Mouse (Mus musculus) left cerebral cortex, adult 18-20 months (tissue): ENCODE results near the gene 6430628N08Rik. TPM values are rescaled to one million over a fixed set of nuclear protein-coding genes. Genes with fewer than 3 reads are reported as not detected.

ENCODE experiments used
- DNase-seq, 2 experiments: peaks; one replicate each; pipeline ENCODE4 v3.0.0; 2021 to 2022; ENCODE audit warnings: low spot score in 2 of 2, mixed read lengths in 1 of 2
- long read RNA-seq, 2 experiments: library from polyadenylated mRNA; stranded (forward); transcript quantifications; one replicate each; pipeline ENCODE4 v2.0.0; 2021
- total RNA-seq, 2 experiments: library from RNA; stranded (reverse); gene quantifications; 2 replicates each; pipeline ENCODE4 v1.2.3; 2021

Gene 6430628N08Rik
- total RNA-seq = under 1 TPM; 0.56 to 0.67 TPM
- long read RNA-seq, experiment 1, partial matches to known transcripts = 0 of 1 reads
- long read RNA-seq, experiment 1, other reads (novel, unspliced or antisense) = 0 of 1 reads
- long read RNA-seq, experiment 2, partial matches to known transcripts = 0 of 3 reads
- long read RNA-seq, experiment 2, other reads (novel, unspliced or antisense) = 0 of 3 reads

- no peak for DNase-seq
Measured at GRCm38 (mm10) chr4:115890553-115890952, at the start of gene 6430628N08Rik. Gene 6430628N08Rik (plus strand): TSS chr4:115890665.

- DNase-seq = no peak
Measured at GRCm38 (mm10) chr4:115840842-115841241, 49.6 kb upstream of the 6430628N08Rik start.

GRCm38 (mm10) chr4:115846656-115847055 is 43.8 kb upstream of the 6430628N08Rik start:
- DNase-seq = no peak

GRCm38 (mm10) chr4:115847377-115847776 is 43.1 kb upstream of the 6430628N08Rik start:
- DNase-seq = no peak

- DNase-seq = no peak
Measured at GRCm38 (mm10) chr4:115848083-115848482, 42.4 kb upstream of the 6430628N08Rik start.

- no peak for DNase-seq
Measured at GRCm38 (mm10) chr4:115848990-115849677, 41.3 kb upstream of the 6430628N08Rik start.

GRCm38 (mm10) chr4:115850111-115850510 is 40.4 kb upstream of the 6430628N08Rik start:
- no peak for DNase-seq

GRCm38 (mm10) chr4:115850631-115851030 is 39.8 kb upstream of the 6430628N08Rik start:
- no peak for DNase-seq

- DNase-seq = no peak
Measured at GRCm38 (mm10) chr4:115851569-115851968, 38.9 kb upstream of the 6430628N08Rik start.

GRCm38 (mm10) chr4:115855100-115855499 is 35.4 kb upstream of the 6430628N08Rik start:
- DNase-seq = no peak

- DNase-seq = peak in 1 of 2 experiments; percentile 14
Measured at GRCm38 (mm10) chr4:115855609-115856008, 34.9 kb upstream of the 6430628N08Rik start.

GRCm38 (mm10) chr4:115856282-115856681 is 34.2 kb upstream of the 6430628N08Rik start:
- no peak for DNase-seq

- DNase-seq = no peak
Measured at GRCm38 (mm10) chr4:115857293-115857883, 33.1 kb upstream of the 6430628N08Rik start.

- no peak for DNase-seq
Measured at GRCm38 (mm10) chr4:115863352-115863751, 27.1 kb upstream of the 6430628N08Rik start.

GRCm38 (mm10) chr4:115863880-115864279 is 26.6 kb upstream of the 6430628N08Rik start:
- DNase-seq = no peak

GRCm38 (mm10) chr4:115869512-115870210 is 20.8 kb upstream of the 6430628N08Rik start:
- no peak for DNase-seq

GRCm38 (mm10) chr4:115873231-115873630 is 17.2 kb upstream of the 6430628N08Rik start:
- DNase-seq = no peak

GRCm38 (mm10) chr4:115878216-115878678 is 12.2 kb upstream of the 6430628N08Rik start:
- no peak for DNase-seq

GRCm38 (mm10) chr4:115878828-115879227 is 11.6 kb upstream of the 6430628N08Rik start:
- no peak for DNase-seq

- DNase-seq = no peak
Measured at GRCm38 (mm10) chr4:115881183-115881582, 9.3 kb upstream of the 6430628N08Rik start.

GRCm38 (mm10) chr4:115882195-115882594 is 8.3 kb upstream of the 6430628N08Rik start:
- DNase-seq = no peak

- no peak for DNase-seq
Measured at GRCm38 (mm10) chr4:115884022-115884421, 6.4 kb upstream of the 6430628N08Rik start, which contains the start of gene Kncn. Gene Kncn (plus strand): TSS chr4:115884400.
